Mouse (Mus musculus) cerebellum, adult 18-20 months (tissue): Measurements from ENCODE around the gene Slc2a3.
A peak's percentile ranks its signal among the peaks of the same experiment; 100 is the strongest.
"Not testable (repeated sequence)": the region's sequence is repeated elsewhere in the genome, so short reads cannot be mapped to it uniquely, and the experiment has no call there.

Experiments
- DNase-seq, 2 experiments: peaks; one replicate each; pipeline ENCODE4 v3.0.0; 2021

The Slc2a3 gene

DNA sequence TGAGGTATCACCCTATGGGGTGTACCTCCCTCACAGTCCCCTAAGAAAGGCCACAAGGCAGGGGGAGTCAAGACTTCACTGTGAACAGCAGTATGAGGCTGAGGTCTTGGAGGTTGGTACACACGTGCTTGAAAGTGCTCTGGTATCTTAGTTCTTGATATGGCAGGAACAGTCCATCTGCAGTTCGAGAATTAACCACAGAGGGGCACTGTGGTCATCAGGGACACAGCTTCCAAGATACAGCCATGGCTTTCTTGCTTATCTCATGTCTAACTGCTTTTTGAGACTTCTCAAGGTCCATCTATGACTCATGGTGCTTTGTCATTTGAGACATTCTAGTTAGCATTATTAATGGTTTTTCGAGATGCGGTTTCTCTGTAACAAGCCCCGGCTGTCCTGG lies 3.0 kb upstream of the Slc2a3 start:
- DNase-seq: peak; percentile 84 to 86

DNA sequence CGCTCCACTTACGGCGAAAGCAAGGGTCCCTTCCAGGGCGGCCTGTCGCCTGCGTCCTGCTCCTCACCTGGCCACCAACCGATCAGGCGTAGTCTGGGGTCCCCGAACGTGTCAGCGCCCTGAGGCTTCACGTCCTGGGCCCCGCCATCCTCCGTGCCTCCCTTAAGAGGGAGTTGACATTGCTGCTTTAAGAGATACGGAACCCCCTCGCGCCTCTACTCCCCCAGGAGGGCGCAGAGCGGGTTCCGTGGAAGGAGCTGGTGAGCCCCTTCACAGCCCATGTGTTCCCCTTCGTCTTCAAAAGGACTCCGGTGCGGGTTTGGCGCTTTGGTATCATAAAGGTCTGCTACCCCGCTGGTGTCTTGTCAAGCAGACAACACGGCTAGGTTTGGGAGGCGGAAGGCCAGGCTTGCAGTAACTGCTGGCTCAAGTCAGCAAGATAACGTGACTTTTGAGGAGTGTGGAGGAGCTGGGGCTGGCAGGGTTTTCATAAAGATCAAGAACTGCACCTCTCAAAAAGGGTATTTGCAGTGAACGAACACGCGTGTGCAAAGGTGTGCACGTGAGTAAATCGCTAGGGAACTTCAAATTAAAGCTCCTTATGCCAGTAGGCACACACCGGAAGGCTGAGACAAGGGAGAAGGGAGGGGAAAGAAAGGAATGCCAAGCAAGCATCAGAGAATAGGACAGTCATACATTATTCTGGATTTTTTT lies 518 bp upstream of the Slc2a3 start:
- peak; percentile 57 to 66 for DNase-seq

DNA sequence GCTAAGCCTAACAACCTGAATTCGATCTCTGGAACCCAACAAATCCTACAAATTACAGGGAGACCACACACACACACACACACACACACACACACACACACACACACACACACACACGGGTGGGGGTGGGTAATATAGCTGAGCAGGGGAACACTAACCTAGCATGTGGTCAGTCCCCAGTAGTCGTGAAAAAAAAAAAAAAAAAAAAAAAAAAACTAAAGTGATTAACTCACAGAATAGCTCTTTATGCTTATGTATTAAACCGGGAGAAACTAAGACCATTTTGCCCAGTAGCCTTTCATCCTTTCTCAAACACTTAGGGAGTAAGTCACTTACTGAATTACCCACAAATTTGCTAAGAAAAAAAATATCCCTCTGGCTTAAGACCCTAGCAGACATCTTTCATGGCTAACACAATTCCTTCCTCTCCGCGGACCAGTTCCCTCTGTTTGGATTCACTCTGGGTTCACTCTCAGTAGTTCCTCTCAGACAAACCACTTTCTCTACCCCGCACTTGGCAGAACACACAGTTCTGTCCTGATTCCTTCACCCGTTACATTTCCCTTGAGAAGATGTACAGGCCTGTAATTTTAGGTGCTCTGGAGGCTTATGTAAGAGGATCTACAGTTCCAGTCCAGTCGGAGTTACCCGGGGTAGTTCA lies 670 bp downstream of the Slc2a3 start:
- peak in 1 of 2 experiments; percentile 40 for DNase-seq

DNA sequence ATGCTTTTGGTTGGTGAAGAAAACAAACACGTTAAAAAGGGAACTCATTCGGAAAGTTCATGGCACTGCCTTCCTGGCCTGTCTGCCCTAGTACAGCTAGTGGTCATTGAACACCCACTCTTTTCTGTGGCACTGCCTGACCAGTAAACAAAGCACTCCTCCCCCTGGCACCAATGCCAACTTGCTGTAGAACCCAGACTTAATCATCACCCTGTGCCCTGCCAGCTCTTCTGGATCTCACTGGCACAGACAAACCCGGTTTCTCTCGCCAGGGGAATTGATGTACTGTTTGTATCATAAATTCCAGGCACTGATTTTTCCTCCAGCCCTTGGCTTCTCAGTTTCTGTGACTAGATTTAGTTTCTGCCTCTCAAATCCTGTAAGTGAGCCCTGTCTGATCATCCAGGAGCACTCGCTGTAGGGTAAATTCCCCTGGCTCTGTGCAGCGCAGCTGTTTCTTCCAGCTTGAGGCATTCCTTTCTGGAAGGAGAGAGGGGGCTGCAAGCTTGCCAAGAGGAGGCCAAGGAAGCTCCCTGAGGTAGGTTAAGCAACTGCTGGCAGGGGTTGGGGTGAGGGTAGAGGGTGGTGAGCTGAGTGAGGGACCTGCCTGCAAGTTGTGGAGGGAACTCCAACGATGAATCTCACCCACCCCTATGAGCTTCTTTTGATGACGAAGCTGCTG lies 6.0 kb downstream of the Slc2a3 start:
- peak; percentile 41 to 50 for DNase-seq

DNA sequence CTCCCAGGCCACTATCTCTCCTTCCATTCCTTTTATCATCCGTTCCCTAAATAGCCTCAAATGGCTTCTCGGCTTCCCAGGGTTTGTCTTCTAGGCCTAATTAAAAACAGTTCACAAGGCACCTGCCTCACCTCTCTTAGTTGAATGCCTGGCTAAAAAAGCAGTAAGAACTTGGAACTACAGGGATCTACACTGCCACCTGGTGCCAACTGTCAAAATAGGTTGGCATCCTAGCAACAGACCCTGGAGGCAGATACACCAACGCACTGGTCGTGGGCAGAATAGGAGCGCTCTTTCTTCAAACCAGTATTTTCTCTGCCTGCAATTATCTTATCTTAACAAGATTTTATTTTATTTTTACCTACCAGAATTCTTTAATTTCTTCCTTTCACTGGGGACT lies 15.2 kb downstream of the Slc2a3 start:
- peak; percentile 85 for DNase-seq

DNA sequence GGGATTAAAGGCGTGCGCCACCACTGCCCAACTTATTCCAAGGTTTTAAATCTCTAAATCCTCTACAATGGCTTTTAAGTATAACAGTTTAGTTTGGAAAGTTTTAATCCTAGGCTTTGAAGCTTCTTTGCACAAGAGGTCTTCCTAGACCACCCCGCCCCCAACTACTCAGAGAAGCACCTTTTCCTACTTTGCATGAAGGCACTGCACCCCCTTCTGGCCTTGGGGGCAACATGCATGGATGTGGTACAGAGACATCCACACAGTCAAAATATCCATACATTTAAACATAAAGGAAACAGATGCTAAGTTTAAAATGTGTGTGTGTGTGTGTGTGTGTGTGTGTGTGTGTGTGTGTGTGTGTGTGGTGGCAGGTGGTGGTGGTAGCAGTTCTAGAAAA lies 16.6 kb downstream of the Slc2a3 start:
- peak; percentile 54 to 58 for DNase-seq

DNA sequence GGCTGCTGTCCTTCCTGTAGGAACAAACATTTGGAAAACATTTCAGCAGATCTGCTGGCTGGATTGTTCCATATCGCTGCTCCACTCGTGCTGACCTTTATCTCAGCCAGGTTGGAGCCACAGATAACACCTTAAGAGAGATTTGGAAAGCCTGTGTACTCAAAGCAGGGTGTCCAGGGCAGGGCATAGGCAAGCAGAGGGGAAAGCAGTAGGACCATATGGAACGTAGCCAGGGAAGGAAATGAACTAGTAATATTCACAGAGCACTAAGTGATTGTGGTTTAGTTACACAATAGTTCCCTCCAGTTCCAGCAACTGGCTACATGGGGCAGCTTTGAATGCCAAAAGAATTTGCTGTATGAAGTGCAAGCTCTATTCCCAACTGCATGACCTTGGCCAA lies 19.3 kb downstream of the Slc2a3 start:
- DNase-seq: peak; percentile 56 to 63

DNA sequence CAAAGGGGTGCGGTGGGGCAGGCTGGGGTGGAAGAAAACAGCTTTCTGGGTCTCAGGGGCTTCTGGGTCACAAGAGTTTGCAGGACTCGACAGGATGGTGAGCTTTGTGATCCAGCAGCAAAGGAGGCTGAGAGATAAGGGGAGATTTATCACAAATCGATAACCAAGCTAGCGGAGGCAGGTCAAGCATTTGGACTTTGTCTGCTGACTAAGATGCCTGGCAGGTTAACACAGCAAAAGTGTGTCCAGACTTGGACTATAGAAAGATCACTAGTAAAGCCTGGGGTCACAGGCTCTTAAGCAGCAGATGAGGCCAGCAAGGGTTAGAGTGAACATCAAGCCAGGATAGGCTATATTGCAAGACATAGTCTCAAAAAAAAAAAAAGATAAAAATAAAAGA lies 20.3 kb downstream of the Slc2a3 start:
- DNase-seq: no peak

DNA sequence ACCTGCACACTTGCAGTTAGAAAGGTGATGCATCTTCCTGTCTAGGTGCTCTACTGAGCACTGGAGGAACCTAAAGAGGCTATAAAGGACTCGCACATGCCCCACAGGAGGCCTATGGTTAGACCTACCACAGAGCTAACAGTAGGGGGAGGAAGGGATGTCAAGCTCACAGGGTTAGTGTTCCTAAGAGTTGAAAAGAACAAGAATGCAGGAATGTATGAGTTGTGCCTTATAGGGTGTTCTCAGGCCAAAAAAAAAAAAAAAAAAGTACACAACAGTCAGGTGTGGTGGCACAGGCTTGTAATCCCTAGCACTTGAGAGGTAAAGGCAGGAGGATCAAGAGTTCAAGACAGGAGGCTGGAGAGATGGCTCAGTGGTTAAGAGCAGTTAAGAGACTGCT lies 21.5 kb downstream of the Slc2a3 start:
- no peak for DNase-seq

DNA sequence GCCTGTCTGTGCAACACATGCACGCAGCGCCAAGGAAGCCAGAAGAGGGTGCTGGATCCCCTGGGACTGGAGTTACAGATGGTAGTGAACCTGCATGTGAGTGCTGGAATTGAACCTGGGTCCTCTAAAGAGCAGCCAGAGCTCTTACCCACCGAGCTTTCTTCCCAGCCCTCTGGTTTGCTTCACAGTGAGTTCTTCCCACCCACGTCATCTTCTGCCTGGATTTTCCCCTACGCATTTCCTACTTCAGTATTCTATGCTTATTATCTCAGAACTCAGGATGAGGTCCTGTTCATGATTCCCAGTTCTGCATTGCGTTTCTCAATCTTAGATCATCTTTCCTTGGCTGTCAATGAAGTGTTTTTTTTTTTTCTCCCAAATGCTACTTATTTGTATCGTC lies 25.4 kb downstream of the Slc2a3 start:
- no peak for DNase-seq

DNA sequence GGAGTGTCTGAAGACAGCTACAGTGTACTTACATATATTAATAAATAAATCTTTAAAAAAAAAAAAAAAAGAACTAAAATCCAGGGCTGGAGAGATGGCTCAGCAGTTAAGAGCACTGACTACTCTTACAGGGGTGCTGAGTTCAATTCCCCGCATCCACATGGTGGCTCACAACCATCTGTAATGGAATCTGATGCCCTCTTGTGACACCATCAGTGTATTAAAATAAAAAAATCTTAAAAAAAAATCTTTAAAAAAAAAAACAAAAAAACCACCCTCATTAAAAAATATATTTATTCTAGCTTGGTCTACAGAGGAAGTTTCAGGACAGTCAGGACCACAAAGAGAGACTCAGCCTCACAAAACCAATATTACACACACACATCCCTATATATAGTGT lies 27.1 kb downstream of the Slc2a3 start:
- DNase-seq: no peak

DNA sequence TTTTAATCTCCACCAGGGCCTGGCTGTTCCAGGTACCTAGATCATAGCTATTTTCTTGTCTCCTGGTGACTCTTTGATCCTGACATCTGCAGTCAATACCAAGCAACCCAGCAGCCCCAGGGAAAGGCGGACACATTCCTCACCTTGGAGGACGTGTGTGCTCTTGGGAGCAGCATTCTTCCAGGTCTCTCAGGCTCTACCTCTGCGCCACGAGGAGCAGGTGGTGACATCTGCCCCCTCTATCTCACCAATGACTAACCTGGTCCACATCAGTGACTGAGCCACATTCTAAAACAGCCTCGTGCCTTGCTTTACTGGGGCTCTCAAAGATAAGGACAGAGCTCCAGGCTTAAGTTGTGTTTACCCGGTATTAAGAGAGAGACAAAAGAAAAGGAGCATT lies 28.7 kb downstream of the Slc2a3 start:
- DNase-seq: no peak

DNA sequence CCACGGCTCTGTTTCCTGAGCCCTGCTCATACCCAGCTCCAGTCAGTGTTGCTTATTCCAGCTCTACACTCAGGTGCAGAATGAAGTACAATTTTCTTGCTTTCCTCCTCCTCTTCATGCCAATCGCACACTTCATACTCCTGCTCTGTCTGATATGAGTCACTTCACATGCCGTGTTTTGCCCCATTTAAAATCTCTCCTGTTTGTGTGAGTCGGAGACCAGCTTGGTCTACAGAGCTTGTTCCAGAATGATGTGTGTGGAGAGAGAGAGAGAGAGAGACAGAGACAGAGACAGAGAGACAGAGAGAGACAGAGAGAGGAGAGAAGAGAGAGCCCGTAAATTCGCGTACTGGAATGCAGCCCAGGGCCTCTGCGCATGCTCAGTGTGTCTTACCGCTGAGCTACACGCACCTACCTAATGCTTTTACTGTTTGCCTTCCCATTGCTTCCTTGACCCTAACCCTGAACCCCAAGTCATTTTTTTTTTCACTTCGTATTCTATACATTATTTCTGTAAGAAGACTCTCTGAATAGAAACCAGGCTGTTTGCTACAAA lies 30.6 kb downstream of the Slc2a3 start:
- DNase-seq: peak in 1 of 2 experiments; percentile 51

DNA sequence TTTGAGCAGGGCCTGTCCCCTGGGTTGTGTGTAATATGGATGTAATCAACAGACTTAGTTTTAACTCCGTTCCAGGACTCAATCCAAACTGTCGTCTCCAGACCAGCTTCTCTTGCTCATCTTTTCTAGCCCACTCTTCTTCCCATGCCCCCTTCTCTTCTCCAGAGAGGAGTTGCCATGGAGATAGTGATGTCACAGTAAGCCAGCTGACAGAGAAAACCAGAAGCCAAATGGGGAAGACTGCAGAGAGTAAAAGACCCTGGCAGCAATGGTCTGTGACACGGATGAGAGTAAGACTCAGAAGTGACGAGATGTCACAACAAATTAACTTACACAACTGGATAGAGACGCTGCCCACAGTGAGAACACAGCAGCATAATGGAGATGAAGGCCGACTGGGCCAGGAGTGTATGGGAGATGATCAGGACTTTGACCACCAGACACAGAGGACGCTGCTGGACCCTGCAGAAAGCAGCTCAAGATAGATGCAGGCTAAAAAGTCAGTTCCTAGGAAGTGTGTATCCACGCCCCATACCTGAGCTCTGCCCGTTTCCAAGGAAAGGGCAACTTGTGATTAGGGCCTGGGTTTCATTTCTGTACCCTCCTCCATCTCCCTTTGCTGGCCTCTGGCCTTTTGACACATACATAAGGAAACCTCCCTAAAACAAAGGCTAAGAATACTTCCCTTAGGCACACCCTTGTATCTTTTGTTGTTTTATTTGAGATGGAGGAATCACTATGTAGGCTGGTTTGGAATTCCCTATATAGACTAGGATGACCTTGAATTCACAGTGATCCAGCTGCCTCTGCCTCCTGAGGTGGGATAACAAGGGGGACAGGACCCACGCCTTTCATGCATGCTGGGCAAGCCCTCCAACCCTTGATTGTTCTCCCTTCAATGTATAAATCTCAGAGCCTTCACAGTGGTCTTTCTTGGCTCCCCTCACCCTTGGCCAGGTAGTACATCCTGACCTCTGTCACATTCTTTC lies 31.4 kb downstream of the Slc2a3 start:
- no peak for DNase-seq

DNA sequence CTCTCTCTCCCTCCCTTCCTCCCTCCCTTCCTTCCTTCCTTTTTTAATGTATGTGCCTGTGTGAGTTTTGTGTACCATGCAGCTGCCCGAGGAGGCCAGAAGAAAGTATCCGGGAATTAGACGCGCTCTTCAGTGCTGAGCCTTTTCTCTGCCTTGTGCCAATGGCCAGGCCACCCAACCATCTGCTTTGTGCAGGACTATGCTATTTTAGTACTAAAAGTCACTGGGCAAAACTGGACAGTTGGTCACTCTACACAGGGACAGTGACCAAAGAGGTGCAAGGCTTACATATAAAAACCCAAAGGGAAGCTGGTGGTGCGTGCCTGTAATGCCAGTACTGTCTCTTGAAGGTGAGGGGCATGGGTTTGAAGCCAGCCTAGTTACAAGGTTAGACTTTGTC lies 33.2 kb downstream of the Slc2a3 start:
- DNase-seq: peak; percentile 69 to 81

DNA sequence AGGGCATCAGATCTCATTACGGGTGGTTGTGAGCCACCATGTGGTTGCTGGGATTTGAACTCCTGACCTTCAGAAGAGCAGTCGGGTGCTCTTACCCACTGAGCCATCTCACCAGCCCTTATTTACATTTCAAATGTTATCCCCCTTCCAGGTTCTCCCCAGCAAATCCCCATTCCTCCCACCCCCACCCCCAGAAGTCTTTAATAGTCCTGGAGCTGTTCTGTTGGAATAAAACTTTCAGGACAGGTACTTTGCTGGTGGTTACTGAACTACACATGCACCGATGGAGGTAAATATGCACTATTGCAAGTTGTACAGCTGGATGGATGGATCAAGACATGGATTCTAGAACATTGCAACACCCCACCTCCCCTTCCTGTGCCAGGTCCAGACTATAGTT lies 34.4 kb downstream of the Slc2a3 start:
- DNase-seq: not testable (repeated sequence)

DNA sequence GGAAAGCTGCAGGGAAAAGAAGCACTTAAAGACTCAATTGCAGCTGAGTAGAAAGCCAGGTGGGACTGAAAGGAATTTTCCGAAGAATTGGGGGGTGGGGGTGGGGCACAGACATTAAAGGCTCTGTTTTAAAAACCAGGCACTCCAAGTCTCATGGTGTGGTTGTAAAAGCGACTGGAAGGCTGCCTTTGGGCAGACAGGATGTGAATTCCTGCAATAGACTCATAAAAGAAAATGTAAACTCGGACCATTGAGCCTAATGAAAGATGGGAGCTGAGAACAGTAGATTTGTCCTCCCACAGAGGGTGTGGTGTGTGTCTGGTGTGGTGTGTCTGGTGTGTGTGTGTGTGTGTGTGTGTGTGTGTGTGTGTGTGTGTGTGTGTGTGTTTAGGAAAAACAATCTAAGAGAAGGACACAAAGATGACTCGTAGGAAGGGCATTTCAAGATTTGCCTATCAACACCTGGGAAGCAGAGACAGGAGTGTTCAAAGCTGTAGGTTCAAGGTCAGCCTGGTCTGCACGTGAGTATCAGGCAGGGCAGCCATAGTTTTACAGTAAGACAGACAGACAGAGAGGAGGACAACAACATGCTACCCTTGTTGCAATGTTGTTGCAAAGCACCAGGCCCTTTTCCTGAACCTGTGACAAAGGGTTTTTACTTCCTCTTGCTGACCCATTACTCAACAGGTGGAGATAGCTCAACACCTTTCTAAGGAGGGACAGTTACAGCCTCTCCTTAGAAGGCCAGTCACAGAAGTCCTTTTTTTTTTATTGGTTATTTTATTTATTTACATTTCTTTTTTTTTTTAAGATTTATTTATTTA lies 35.1 kb downstream of the Slc2a3 start:
- no peak for DNase-seq

DNA sequence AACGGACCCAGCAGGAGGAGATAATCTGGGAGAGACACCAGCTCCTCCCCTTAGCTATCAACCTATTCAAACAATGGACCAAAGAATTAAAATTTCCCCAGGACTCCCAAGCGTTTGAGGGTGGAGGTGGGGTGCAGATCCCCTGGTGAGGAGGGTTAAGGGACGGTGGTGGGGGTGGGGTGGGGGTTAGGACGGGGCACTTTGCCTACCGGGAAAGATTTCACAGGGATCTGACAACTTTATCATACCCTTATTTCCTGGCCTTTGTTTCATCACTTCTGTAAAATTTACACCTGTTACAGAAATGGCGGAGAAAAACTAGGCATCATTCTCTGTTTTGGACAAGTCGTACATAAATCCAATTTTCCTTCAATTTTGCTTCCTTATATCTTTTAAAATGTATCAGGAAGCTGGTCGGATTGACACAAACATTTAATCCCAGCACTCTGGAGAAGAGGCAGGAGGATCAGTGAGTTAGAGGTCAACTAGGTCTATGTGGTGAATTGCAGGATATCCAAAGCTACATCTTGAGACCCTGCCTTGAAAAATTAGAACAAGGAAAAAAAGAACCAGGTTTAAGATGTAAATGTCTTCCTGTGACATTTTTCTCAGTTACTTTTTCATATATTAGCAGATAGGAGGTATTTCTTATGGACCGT lies 36.0 kb downstream of the Slc2a3 start:
- no peak for DNase-seq

DNA sequence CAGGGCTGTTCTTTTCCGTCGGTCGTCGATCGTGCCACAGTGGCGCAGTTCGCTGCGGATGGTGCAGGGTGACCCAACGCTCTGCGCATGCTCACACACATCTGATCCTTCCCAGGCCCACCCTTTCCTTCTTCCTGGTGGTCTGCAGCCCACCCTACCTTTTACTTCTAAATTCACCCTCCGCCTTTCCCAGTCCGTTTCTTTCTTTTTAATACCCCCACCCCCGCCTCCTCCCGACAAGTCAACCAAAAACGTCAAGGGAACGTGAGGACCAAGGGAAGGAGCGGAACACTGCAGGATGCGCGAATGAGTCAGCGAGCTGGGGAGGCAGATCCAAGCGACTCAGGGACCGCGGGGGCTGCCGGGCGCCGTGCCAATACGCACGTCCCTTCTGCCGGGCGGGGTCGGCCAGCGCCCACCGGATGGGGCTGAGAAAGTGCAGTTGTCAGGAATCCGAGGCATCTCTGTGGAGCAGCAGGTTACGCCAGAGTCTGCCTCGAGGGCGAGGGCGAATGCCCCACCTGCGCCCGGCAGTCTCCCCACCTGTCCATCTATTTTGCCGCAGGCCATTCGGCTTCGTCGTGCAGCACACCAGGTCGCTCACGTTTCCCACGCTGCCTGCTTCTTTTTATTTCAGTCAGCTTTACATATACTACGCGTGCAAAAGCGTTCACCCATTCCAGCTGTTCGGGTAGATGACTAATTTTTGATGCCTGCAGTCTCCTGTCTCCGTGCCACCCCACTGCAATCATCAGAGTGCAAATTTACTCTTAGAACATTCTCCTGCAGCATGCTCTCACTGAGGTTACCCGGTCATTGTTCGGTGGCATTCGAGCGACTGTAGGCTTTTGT lies 36.8 kb downstream of the Slc2a3 start:
- peak; percentile 75 to 86 for DNase-seq

DNA sequence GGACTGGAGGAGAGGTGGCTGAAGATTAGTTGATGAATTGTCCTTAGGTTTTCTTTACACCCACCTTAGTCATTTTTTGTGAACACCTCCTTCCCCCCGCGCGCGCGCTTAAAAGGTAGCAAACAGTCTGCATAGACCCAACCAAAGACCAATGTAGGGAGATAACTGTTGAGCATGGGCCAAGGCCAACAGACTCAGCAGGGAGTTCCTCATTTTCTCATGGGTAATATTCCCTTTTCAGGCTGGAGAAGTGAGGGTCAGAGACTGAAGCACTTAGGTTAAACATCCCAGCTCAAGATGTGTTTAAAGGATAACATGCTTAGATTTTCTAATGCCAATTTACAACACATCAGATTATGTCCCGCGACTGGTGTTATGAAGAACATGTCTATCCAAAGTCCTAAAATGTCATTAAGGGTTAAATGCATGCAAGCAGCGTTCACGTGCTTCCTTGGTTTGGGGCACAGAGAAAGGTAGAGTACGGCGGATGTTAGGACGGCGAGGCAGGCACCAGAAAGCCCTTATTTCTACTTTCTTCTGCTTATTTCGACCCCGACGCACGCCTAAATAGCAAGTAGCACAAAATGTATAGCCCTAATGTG lies 37.5 kb downstream of the Slc2a3 start:
- peak in 1 of 2 experiments; percentile 32 for DNase-seq
